In genomic region chr12:33071901-33072672, GRCm38 (mm10) we compare ENCODE assay signal across 10 mouse cellular contexts. TPM values are rescaled to one million over a fixed set of nuclear protein-coding genes. Genes with fewer than 3 reads are reported as not detected.
DNase-seq lines count a peak whose midpoint lies in the region; ATAC-seq and TF ChIP-seq lines count a peak whose summit lies in the region.
"Had no signal": no experiment of that assay in that cellular context is flagged by ENCODE, and none has a peak within 500 bp of the region (broad histone marks: within the 10 kb centered on the region; RNA-seq: fewer than 3 reads in every experiment).

No protein-coding gene starts in this region.

- H3K9ac ChIP-seq in MEL (ENCODE audit: control insufficient read depth, low read depth, low read length, poor library complexity, severe bottlenecking) = no peak overlapping the region
- peak overlapping the region; percentile 44; the same call in 1 of the 2 replicates for H3K9ac ChIP-seq in forebrain, embryonic 13.5 days
- no peak overlapping the region for H3K9ac ChIP-seq in intestine, embryonic 15.5 days
- H3K9ac ChIP-seq: heart, embryonic 15.5 days; limb, embryonic 13.5 days had no signal

- no peak overlapping the region for H3K4me3 ChIP-seq in MEL (ENCODE audit: control insufficient read depth in 1 of 2, insufficient read depth in 1 of 2, low read depth in 2 of 2, low read length in 2 of 2)
- no peak overlapping the region for H3K4me3 ChIP-seq in forebrain, embryonic 13.5 days
- H3K4me3 ChIP-seq in midbrain, embryonic 10.5 days = no peak overlapping the region
- no peak overlapping the region for H3K4me3 ChIP-seq in intestine, embryonic 15.5 days (replicated peaks)
- H3K4me3 ChIP-seq: heart, embryonic 15.5 days; limb, embryonic 13.5 days had no signal

- TF ChIP-seq EP300 in MEL (IDR thresholded peaks at IDR 0.05; ENCODE audit: low read depth in 1 of 2, low read length in 2 of 2) = no peak

- H3K4me2 ChIP-seq in forebrain, embryonic 13.5 days = 0 out of 2 replicates have a peak overlapping the region, but pooled peaks have one; percentile 29
- H3K4me2 ChIP-seq in intestine, embryonic 15.5 days (replicated peaks) = no peak overlapping the region
- H3K4me2 ChIP-seq: heart, embryonic 15.5 days; limb, embryonic 13.5 days had no signal

- peak; percentile 59 for ATAC-seq in forebrain, embryonic 13.5 days
- no peak for ATAC-seq in intestine, embryonic 15.5 days
- no peak for ATAC-seq in megakaryocyte, adult 5-6 weeks (ENCODE audit: poor library complexity, severe bottlenecking)

- H3K4me1 ChIP-seq in MEL (ENCODE audit: control insufficient read depth in 1 of 2, insufficient read depth in 2 of 2, low read length in 2 of 2) = no peaks in the 10 kb centered on the region
- peaks cover 22% of the 10 kb centered on the region for H3K4me1 ChIP-seq in forebrain, embryonic 13.5 days
- peaks cover 28% of the 10 kb centered on the region for H3K4me1 ChIP-seq in midbrain, embryonic 10.5 days
- H3K4me1 ChIP-seq in intestine, embryonic 15.5 days (replicated peaks) = no peaks in the 10 kb centered on the region
- H3K4me1 ChIP-seq: heart, embryonic 15.5 days had no signal

- H3K79me2 ChIP-seq in MEL (ENCODE audit: control insufficient read depth, insufficient read depth, low read length, poor library complexity) = no peaks in the 10 kb centered on the region

- no peak overlapping the region for H3K27ac ChIP-seq in MEL (ENCODE audit: control insufficient read depth, low read depth, low read length)
- H3K27ac ChIP-seq in forebrain, embryonic 13.5 days = peak overlapping the region; percentile 80
- H3K27ac ChIP-seq in midbrain, embryonic 10.5 days (replicated peaks) = peak overlapping the region; percentile 81
- H3K27ac ChIP-seq in intestine, embryonic 15.5 days = no peak overlapping the region
- H3K27ac ChIP-seq: heart, embryonic 15.5 days; limb, embryonic 13.5 days had no signal

- 18% methylated on average over 8 of the region's 8 CpGs for WGBS in forebrain, embryonic 13.5 days
- WGBS in midbrain, embryonic 10.5 days = 53% methylated on average over 8 of the region's 8 CpGs
- 53% methylated on average over 8 of the region's 8 CpGs for WGBS in intestine, embryonic 15.5 days

- TF ChIP-seq POLR2A in MEL (IDR thresholded peaks at IDR 0.05; ENCODE audit: control insufficient read depth in 1 of 2, insufficient read depth in 1 of 2, low read depth in 1 of 2, low read length in 2 of 2, poor library complexity in 1 of 2) = no peak

- no peaks in the 10 kb centered on the region for H3K9me3 ChIP-seq in MEL (replicated peaks; ENCODE audit: insufficient read depth, low read length)
- no peaks in the 10 kb centered on the region for H3K9me3 ChIP-seq in forebrain, embryonic 13.5 days (replicated peaks)
- H3K9me3 ChIP-seq in midbrain, embryonic 10.5 days (replicated peaks) = 0 out of 2 replicates have a peak, but pooled peaks cover 4% of the 10 kb centered on the region
- no peaks in the 10 kb centered on the region for H3K9me3 ChIP-seq in intestine, embryonic 15.5 days
- H3K9me3 ChIP-seq: heart, embryonic 15.5 days; limb, embryonic 13.5 days had no signal

- TF ChIP-seq CTCF in MEL (IDR thresholded peaks at IDR 0.05 in 2 of 3, conservative IDR thresholded peaks at IDR 0.05 in 1 of 3; ENCODE audit: control insufficient read depth in 1 of 3, insufficient read depth in 1 of 3, low read depth in 2 of 3, low read length in 3 of 3, poor library complexity in 1 of 3, severe bottlenecking in 1 of 3) = no peak

- peak; percentile 20 to 48 for DNase-seq in frontal cortex, adult 2 months (ENCODE audit: extremely low spot score in 1 of 2, low spot score in 1 of 2)
- no peak for DNase-seq in frontal cortex, postnatal 25 days (ENCODE audit: low spot score in 2 of 2)
- peak; percentile 17 for DNase-seq in MEL (ENCODE audit: low read depth, low spot score)
- DNase-seq in midbrain, embryonic 10.5 days (ENCODE audit: low spot score) = peak; percentile 29
- DNase-seq in B cell, adult 2 months = no peak

- TF ChIP-seq RAD21 in MEL (IDR thresholded peaks at IDR 0.05; ENCODE audit: low read depth, low read length) = no peak

- H3K27me3 ChIP-seq in MEL (ENCODE audit: control insufficient read depth in 1 of 2, insufficient read depth in 2 of 2, low read length in 2 of 2) = peaks cover 0 to 4% of the 10 kb centered on the region in 2 experiments; a peak in 2 of 4 replicates
- peaks cover 20% of the 10 kb centered on the region for H3K27me3 ChIP-seq in forebrain, embryonic 13.5 days
- H3K27me3 ChIP-seq in midbrain, embryonic 10.5 days (ENCODE audit: low read depth, poor library complexity, severe bottlenecking) = no peaks in the 10 kb centered on the region
- H3K27me3 ChIP-seq in intestine, embryonic 15.5 days (replicated peaks) = no peaks in the 10 kb centered on the region
- H3K27me3 ChIP-seq: limb, embryonic 13.5 days had no signal

- no peaks in the 10 kb centered on the region for H3K36me3 ChIP-seq in MEL (ENCODE audit: control insufficient read depth in 1 of 2, insufficient read depth in 2 of 2, low read length in 2 of 2)
- H3K36me3 ChIP-seq in forebrain, embryonic 13.5 days (ENCODE audit: poor library complexity, severe bottlenecking) = no peaks in the 10 kb centered on the region
- no peaks in the 10 kb centered on the region for H3K36me3 ChIP-seq in midbrain, embryonic 10.5 days
- H3K36me3 ChIP-seq in intestine, embryonic 15.5 days = no peaks in the 10 kb centered on the region
- H3K36me3 ChIP-seq: heart, embryonic 15.5 days; limb, embryonic 13.5 days had no signal

TF ChIP-seq in MEL, 35 proteins besides CTCF, POLR2A, EP300 and RAD21:
- TF ChIP-seq MYB (IDR thresholded peaks at IDR 0.05; ENCODE audit: low read depth, low read length) = no peak
- TF ChIP-seq BHLHE40 (IDR thresholded peaks at IDR 0.05; ENCODE audit: borderline replicate concordance, low read depth, low read length) = no peak
- no peak for TF ChIP-seq CHD2 (IDR thresholded peaks at IDR 0.05; ENCODE audit: low read length)
- TF ChIP-seq CHD1 (IDR thresholded peaks at IDR 0.05; ENCODE audit: low read depth, low read length) = no peak
- TF ChIP-seq E2F4 (IDR thresholded peaks at IDR 0.05; ENCODE audit: borderline replicate concordance, low read depth, low read length) = no peak
- no peak for TF ChIP-seq NRF1 (IDR thresholded peaks at IDR 0.05; ENCODE audit: insufficient read depth, low read depth, low read length, poor library complexity, severe bottlenecking)
- TF ChIP-seq RCOR1 (IDR thresholded peaks at IDR 0.05; ENCODE audit: low read depth, low read length) = no peak
- TF ChIP-seq ZMIZ1 (IDR thresholded peaks at IDR 0.05; ENCODE audit: low read depth, low read length) = no peak
- TF ChIP-seq POLR2AphosphoS5 (IDR thresholded peaks at IDR 0.05; ENCODE audit: borderline replicate concordance, low read depth, low read length) = no peak
TF ChIP-seq in MEL: peak in this region for 0.

RNA-seq across cellular contexts. Expression of gene Cdhr3, which starts 20.6 kb away (rescaled TPM):
- 5.4 and 8.8 TPM in 2 replicates for polyA plus RNA-seq in frontal cortex, adult 2 months (2012; rRNA removed)
- not detected in 2 replicates for total RNA-seq in MEL (2012; rRNA removed)
- polyA plus RNA-seq in MEL (2012; ENCODE audit: insufficient read depth in 1 of 2, insufficient read length in 2 of 2, low read depth in 1 of 2, low replicate concordance in 2 of 2, missing spikeins in 1 of 2) = not detected
- 0.13 and 0.39 TPM in 2 replicates for polyA plus RNA-seq in forebrain, embryonic 13.5 days (2015; fragmentation: Nextera tagmentation; extraction: Ambion mirVana)
- polyA plus RNA-seq in midbrain, embryonic 10.5 days (2016; fragmentation: Nextera tagmentation; extraction: Ambion mirVana) = not detected in 2 replicates
- polyA plus RNA-seq in intestine, embryonic 15.5 days (2015; fragmentation: Nextera tagmentation; extraction: Ambion mirVana) = not detected in 2 replicates
- not detected in 2 replicates for total RNA-seq in megakaryocyte, adult 5-6 weeks (2015)
- not detected in 2 replicates for total RNA-seq in megakaryocyte, adult 5-6 weeks (2017)

Comparison
In these comparisons a context has a peak if more than half of its experiments do, and no peak if none do; other contexts are left out.
1. DNase-seq: peak in frontal cortex, adult 2 months (2 of 2), MEL (single experiment) and midbrain, embryonic 10.5 days (single experiment); none in frontal cortex, postnatal 25 days (0 of 2) and B cell, adult 2 months (0 of 2).
2. H3K27ac ChIP-seq: peak in forebrain, embryonic 13.5 days (single experiment) and midbrain, embryonic 10.5 days (single experiment); none in MEL (single experiment) and intestine, embryonic 15.5 days (single experiment).